Mouse (Mus musculus): ENCODE results near the gene Fbxo3. TPM values are rescaled to one million over a fixed set of nuclear protein-coding genes. Genes with fewer than 3 reads are reported as not detected.
"Not testable (repeated sequence)": the region's sequence is repeated elsewhere in the genome, so short reads cannot be mapped to it uniquely, and the experiment has no call there.

The Fbxo3 gene
- total RNA-seq, 1 experiment, result 13.6 TPM

GRCm38 (mm10) chr2:104109528-104109927 is 82.0 kb downstream of the Fbxo3 start:
- H3K9me3 ChIP-seq (ENCODE audit: control insufficient read depth, insufficient read depth, low read depth, low read length), result no peaks in the 10 kb centered on the region
- H3K4me1 ChIP-seq (ENCODE audit: control insufficient read depth in 2 of 2, insufficient read depth in 2 of 2, low read length in 2 of 2, poor library complexity in 1 of 2), result peaks cover 3 to 6% of the 10 kb centered on the region in 2 experiments; a peak in 3 of 4 replicates
- H3K36me3 ChIP-seq (ENCODE audit: control insufficient read depth, insufficient read depth, low read length, poor library complexity, severe bottlenecking), result no peaks in the 10 kb centered on the region
- peak overlapping the region; percentile 59 for H3K27ac ChIP-seq (ENCODE audit: insufficient read depth, low read depth, low read length, poor library complexity, severe bottlenecking)
- TF ChIP-seq ZNF384 (IDR thresholded peaks at IDR 0.05; ENCODE audit: low read depth, low read length), result no peak
- TF ChIP-seq HCFC1 (IDR thresholded peaks at IDR 0.05; ENCODE audit: borderline replicate concordance, insufficient read depth, low read length), result no peak
- TF ChIP-seq CHD2 (IDR thresholded peaks at IDR 0.05; ENCODE audit: low read depth, low read length), result no peak
- TF ChIP-seq ZC3H11A (IDR thresholded peaks at IDR 0.05; ENCODE audit: borderline replicate concordance, low read depth, low read length), result no peak
- no peak for TF ChIP-seq MAFK (IDR thresholded peaks at IDR 0.05; ENCODE audit: insufficient read depth, low read depth, low read length)
- in situ Hi-C loops (cut with MboI; ENCODE audit: low sequenced_read_pairs in 2 of 2, unreplicated experiment in 2 of 2), result no loop called here
- H3K4me3 ChIP-seq (ENCODE audit: insufficient read depth in 1 of 2, low read depth in 1 of 2, low read length in 2 of 2, poor library complexity in 1 of 2, severe bottlenecking in 1 of 2), result no peak overlapping the region
- no peak overlapping the region for H3K9ac ChIP-seq (ENCODE audit: insufficient read depth, low read depth, low read length, poor library complexity, severe bottlenecking)
- DNase-seq (ENCODE audit: low read depth, low spot score), result no peak

- no peak for DNase-seq (ENCODE audit: low read depth, low spot score)
- TF ChIP-seq ZNF384 (IDR thresholded peaks at IDR 0.05; ENCODE audit: low read depth, low read length), result no peak
- TF ChIP-seq MAFK (IDR thresholded peaks at IDR 0.05; ENCODE audit: insufficient read depth, low read depth, low read length), result no peak
- no peak for TF ChIP-seq HCFC1 (IDR thresholded peaks at IDR 0.05; ENCODE audit: borderline replicate concordance, insufficient read depth, low read length)
- TF ChIP-seq CHD2 (IDR thresholded peaks at IDR 0.05; ENCODE audit: low read depth, low read length), result no peak
- no peak for TF ChIP-seq ZC3H11A (IDR thresholded peaks at IDR 0.05; ENCODE audit: borderline replicate concordance, low read depth, low read length)
- Histone ChIP-seq H3K9ac (ENCODE audit: insufficient read depth, low read depth, low read length, poor library complexity, severe bottlenecking) (no peak overlapping the region), H3K4me3 (ENCODE audit: insufficient read depth in 1 of 2, low read depth in 1 of 2, low read length in 2 of 2, poor library complexity in 1 of 2, severe bottlenecking in 1 of 2) (no peak overlapping the region), H3K36me3 (ENCODE audit: control insufficient read depth, insufficient read depth, low read length, poor library complexity, severe bottlenecking) (no peaks in the 10 kb centered on the region), H3K9me3 (ENCODE audit: control insufficient read depth, insufficient read depth, low read depth, low read length) (no peaks in the 10 kb centered on the region), H3K4me1 (ENCODE audit: control insufficient read depth in 2 of 2, insufficient read depth in 2 of 2, low read length in 2 of 2, poor library complexity in 1 of 2) (peaks cover 3 to 6% of the 10 kb centered on the region in 2 experiments; a peak in 3 of 4 replicates), H3K27ac (ENCODE audit: insufficient read depth, low read depth, low read length, poor library complexity, severe bottlenecking) (no peak overlapping the region; the same call in 1 of the 2 replicates)
- in situ Hi-C loops (cut with MboI; ENCODE audit: low sequenced_read_pairs in 2 of 2, unreplicated experiment in 2 of 2), result no loop called here
Observed at GRCm38 (mm10) chr2:104110031-104110430, 82.5 kb downstream of the Fbxo3 start.

GRCm38 (mm10) chr2:104111170-104111797 is 83.8 kb downstream of the Fbxo3 start:
- H3K27ac ChIP-seq (ENCODE audit: insufficient read depth, low read depth, low read length, poor library complexity, severe bottlenecking); H3K4me3 ChIP-seq (ENCODE audit: insufficient read depth in 1 of 2, low read depth in 1 of 2, low read length in 2 of 2, poor library complexity in 1 of 2, severe bottlenecking in 1 of 2); in situ Hi-C loops (cut with MboI; ENCODE audit: low sequenced_read_pairs in 2 of 2, unreplicated experiment in 2 of 2); H3K36me3 ChIP-seq (ENCODE audit: control insufficient read depth, insufficient read depth, low read length, poor library complexity, severe bottlenecking); H3K9me3 ChIP-seq (ENCODE audit: control insufficient read depth, insufficient read depth, low read depth, low read length); DNase-seq (ENCODE audit: low read depth, low spot score); H3K9ac ChIP-seq (ENCODE audit: insufficient read depth, low read depth, low read length, poor library complexity, severe bottlenecking); H3K4me1 ChIP-seq (ENCODE audit: control insufficient read depth in 2 of 2, insufficient read depth in 2 of 2, low read length in 2 of 2, poor library complexity in 1 of 2): not testable (repeated sequence)

Other genes starting within 250 kb of the Fbxo3 start
- 398 and 416 TPM in 2 replicates for gene Caprin1, start 230.1 kb upstream of the Fbxo3 start, total RNA-seq (2012; rRNA removed)
- 0.76 and 1.4 TPM in 2 replicates for gene Lmo2, start 69.7 kb upstream of the Fbxo3 start, total RNA-seq (2012; rRNA removed)
- gene 4931422A03Rik, start 640 bp downstream of the Fbxo3 start, total RNA-seq (2012; rRNA removed), result 0.54 and 1.4 TPM in 2 replicates
- gene Gm10912, start 38.1 kb downstream of the Fbxo3 start, total RNA-seq (2012; rRNA removed), result not detected in 2 replicates
- gene Gm10799, start 40.8 kb downstream of the Fbxo3 start, total RNA-seq (2012; rRNA removed), result not detected in 2 replicates
- 2.4 and 3.5 TPM in 2 replicates for gene Cd59b, start 42.1 kb downstream of the Fbxo3 start, total RNA-seq (2012; rRNA removed)
- gene Cd59a, start 68.1 kb downstream of the Fbxo3 start, total RNA-seq (2012; rRNA removed), result 6.4 and 7.3 TPM in 2 replicates
- 0.32 TPM in 1 of 2 replicates, not detected in the other for gene A930018P22Rik, start 95.0 kb downstream of the Fbxo3 start, total RNA-seq (2012; rRNA removed)

Measured in ES-E14 (cell line).